Mouse (Mus musculus): ENCODE measurements around the gene Dusp10.

Gene Dusp10

GRCm38 (mm10) chr1:184013106-184013505, at the start of gene Dusp10:
TSS of gene Dusp10 (plus strand) at chr1:184013302.
- no peak for DNase-seq

GRCm38 (mm10) chr1:183965341-183965740, 47.8 kb upstream of the Dusp10 start:
- no peak for DNase-seq

- no peak for DNase-seq
Measured at GRCm38 (mm10) chr1:183969265-183969664, 43.8 kb upstream of the Dusp10 start.

GRCm38 (mm10) chr1:183979814-183980243, 33.3 kb upstream of the Dusp10 start:
- DNase-seq = no peak

- DNase-seq = peak in 1 of 2 experiments; percentile 4
Measured at GRCm38 (mm10) chr1:183982108-183982507, 31.0 kb upstream of the Dusp10 start.

GRCm38 (mm10) chr1:183987711-183988245, 25.3 kb upstream of the Dusp10 start:
- no peak for DNase-seq

- DNase-seq = no peak
Measured at GRCm38 (mm10) chr1:183991921-183992320, 21.2 kb upstream of the Dusp10 start.

- no peak for DNase-seq
Measured at GRCm38 (mm10) chr1:183997207-183997606, 15.9 kb upstream of the Dusp10 start.

GRCm38 (mm10) chr1:184002470-184002869, 10.6 kb upstream of the Dusp10 start:
- DNase-seq = no peak

- no peak for DNase-seq
Measured at GRCm38 (mm10) chr1:184004311-184004710, 8.8 kb upstream of the Dusp10 start.

- DNase-seq = no peak
Measured at GRCm38 (mm10) chr1:184005315-184006058, 7.6 kb upstream of the Dusp10 start.

GRCm38 (mm10) chr1:184006086-184006485, 7.0 kb upstream of the Dusp10 start:
- DNase-seq = no peak

GRCm38 (mm10) chr1:184011311-184011710, 1.8 kb upstream of the Dusp10 start:
- DNase-seq = no peak

- DNase-seq = no peak
Measured at GRCm38 (mm10) chr1:184014091-184014490, 989 bp downstream of the Dusp10 start.

- DNase-seq = no peak
Measured at GRCm38 (mm10) chr1:184015995-184016730, 3.1 kb downstream of the Dusp10 start.

- no peak for DNase-seq
Measured at GRCm38 (mm10) chr1:184017606-184018005, 4.5 kb downstream of the Dusp10 start.

- no peak for DNase-seq
Measured at GRCm38 (mm10) chr1:184019042-184019721, 6.1 kb downstream of the Dusp10 start.

GRCm38 (mm10) chr1:184019722-184020107, 6.6 kb downstream of the Dusp10 start:
- no peak for DNase-seq

- no peak for DNase-seq
Measured at GRCm38 (mm10) chr1:184023971-184024370, 10.9 kb downstream of the Dusp10 start.

- DNase-seq = no peak
Measured at GRCm38 (mm10) chr1:184024631-184025030, 11.5 kb downstream of the Dusp10 start.

- DNase-seq = no peak
Measured at GRCm38 (mm10) chr1:184025079-184025478, 12.0 kb downstream of the Dusp10 start.

- DNase-seq = no peak
Measured at GRCm38 (mm10) chr1:184027039-184027438, 13.9 kb downstream of the Dusp10 start.

GRCm38 (mm10) chr1:184030070-184030802, 17.1 kb downstream of the Dusp10 start:
- no peak for DNase-seq
